Mouse (Mus musculus) cerebellum, adult 2 months (tissue): ENCODE results near the gene Plp1.

Source experiments
- CTCF ChIP-seq: fragments of 200-500 bp; IDR thresholded peaks from 2 replicates; pipeline ENCODE4 v1.5.1; 2011; ENCODE audit warnings: low read depth, mild to moderate bottlenecking, control low read depth, low read length, moderate library complexity, borderline replicate concordance; ENCODE audit not compliant: insufficient read depth
- POLR2A ChIP-seq: fragments of 200-500 bp; IDR thresholded peaks from 2 replicates; pipeline ENCODE4 v1.6.1; 2011; ENCODE audit warnings: low read length, control low read depth, borderline replicate concordance; ENCODE audit not compliant: insufficient read depth

DNA sequence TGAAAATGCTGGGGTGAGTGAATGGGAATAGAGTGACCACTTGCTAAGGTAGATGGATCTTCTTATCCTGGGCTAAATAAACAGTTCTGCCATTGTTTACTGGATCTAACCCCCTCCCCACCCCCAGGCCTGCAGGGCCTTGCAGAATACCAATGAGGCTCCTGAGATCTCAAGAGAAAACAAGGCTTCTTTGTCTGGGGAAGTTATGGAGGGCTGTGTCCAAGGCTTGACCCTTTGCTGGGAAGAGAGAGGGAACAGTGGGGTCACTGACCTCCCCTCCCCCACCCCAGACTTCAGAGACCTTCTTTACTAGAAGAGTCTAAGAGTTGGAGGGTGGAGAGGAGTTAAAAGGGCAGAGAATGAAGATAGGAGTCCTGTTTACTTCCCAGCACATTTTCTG lies 6.1 kb downstream of the Plp1 start:
- TF ChIP-seq CTCF, result no peak
- no peak for TF ChIP-seq POLR2A
